Mouse (Mus musculus) subcutaneous adipose tissue, adult 2 months (tissue): ENCODE results near the gene Gm11562. TPM values are rescaled to one million over a fixed set of nuclear protein-coding genes. Genes with fewer than 3 reads are reported as not detected.

Experiments used
- polyA plus RNA-seq: library from polyadenylated mRNA; depleted of rRNA; stranded (reverse); fragments of >200 nt; gene quantifications from 2 replicates; pipeline ENCODE4 v1.2.3, GENCODE M21; 2012; ENCODE audit warnings: low replicate concordance; rRNA removed

Gm11562 gene
- polyA plus RNA-seq: not detected in 2 replicates

GRCm38 (mm10) chr11:99620335-99620734 is at the start of gene Gm11562:
Gene Gm11562, minus strand, starts transcription at chr11:99620435.

GRCm38 (mm10) chr11:99665860-99666259 is 45.6 kb upstream of the Gm11562 start, which contains the start of gene Krtap4-6:
Gene Krtap4-6, minus strand, starts transcription at chr11:99665960.

DNA sequence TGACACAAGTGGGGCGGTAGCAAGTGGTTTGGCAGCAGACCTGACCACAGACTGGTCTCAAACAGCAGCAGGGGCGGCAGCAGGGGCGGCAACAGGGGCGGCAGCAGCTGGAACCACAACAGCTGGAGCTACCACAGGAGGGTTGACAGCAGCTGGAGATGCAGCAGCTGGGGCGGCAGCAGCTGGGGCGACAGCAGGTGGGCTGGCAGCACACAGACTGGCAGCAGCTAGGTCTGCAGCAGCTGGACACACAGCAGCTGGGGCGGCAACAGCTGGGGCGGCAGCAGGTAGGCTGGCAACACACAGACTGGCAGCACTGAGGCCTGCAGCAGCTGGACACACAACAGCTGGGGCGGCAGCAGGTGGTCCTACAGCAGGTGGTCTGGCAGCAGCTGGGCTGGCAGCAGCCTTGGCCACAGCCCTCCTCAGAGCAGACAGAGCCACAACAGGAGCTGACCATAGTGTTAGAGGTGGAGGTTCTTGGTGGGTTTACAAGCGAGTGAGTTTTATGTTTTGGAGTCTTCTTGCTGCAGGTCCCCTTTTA is 38.3 kb upstream of the Gm11562 start, which contains the start of gene Gm11563:
TSS of gene Gm11563 (minus strand) at position 494 of the 544 bp plus-strand sequence.

DNA sequence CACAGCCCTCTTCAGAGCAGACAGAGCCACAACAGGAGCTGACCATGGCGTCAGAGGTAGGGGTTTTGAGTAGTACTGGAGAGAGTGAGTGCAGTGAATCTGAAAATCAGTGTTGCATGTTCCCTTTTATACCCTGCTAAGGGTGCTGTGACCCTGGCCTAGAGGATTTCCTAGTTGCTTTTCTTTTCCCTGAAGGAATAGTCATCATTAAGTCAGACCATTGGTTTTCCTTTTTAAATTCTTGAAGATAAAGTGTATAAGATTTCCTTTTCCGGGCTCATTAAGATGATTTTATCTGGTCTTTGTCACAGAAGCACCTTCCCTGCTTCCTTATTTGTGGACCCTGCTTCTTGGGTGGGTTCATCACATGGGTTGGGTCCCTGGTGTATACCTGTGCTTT is 29.9 kb upstream of the Gm11562 start, which contains the start of gene Gm11555:
TSS of gene Gm11555 (minus strand) at position 101 of the 400 bp plus-strand sequence.

DNA sequence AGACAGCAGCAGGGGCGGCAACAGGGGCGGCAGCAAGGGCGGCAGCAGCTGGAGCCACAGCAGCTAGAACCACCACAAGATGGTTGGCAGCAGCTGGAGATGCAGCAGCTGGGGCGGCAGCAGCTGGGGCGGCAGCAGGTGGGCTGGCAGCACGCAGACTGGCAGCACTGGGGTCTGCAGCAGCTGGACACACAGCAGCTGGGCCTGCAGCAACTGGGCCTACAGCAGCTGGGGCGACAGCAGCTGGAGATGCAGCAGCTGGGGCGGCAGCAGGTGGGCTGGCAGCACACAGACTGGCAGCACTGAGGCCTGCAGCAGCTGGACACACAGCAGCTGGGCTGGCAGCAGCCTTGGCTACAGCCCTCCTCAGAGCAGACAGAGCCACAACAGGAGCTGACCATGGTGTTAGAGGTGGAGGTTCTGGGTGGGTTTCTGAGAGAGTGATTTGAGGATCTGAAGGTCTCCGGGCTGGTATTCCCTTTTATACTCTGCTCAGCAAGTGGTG is 23.5 kb upstream of the Gm11562 start, which contains the start of gene Krtap4-7:
TSS of gene Krtap4-7 (minus strand) at position 455 of the 505 bp plus-strand sequence.

GRCm38 (mm10) chr11:99634653-99635134 is 14.5 kb upstream of the Gm11562 start, which contains the start of gene Krtap4-2:
Gene Krtap4-2, minus strand, starts transcription at chr11:99635084.

DNA sequence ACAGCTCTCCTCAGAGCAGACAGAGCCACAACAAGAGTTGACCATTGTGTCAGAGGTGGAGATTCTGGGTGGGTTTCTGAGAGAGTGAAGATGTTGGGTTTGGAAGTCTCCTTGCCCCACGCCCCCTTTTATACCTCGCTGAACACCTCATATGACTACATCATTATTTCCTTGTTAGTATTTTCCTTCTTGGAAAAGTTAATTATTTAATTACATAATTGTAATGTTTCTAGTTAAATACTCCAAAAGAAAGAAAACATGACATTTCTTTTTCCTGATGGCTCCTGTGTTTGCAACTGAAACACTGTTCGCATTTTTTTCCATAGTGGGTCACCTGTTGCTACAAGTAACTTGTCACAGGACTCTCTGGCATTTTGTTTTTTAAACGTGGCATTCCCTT is 7.9 kb upstream of the Gm11562 start, which contains the start of gene Krtap4-1:
TSS of gene Krtap4-1 (minus strand) at position 101 of the 400 bp plus-strand sequence.

DNA sequence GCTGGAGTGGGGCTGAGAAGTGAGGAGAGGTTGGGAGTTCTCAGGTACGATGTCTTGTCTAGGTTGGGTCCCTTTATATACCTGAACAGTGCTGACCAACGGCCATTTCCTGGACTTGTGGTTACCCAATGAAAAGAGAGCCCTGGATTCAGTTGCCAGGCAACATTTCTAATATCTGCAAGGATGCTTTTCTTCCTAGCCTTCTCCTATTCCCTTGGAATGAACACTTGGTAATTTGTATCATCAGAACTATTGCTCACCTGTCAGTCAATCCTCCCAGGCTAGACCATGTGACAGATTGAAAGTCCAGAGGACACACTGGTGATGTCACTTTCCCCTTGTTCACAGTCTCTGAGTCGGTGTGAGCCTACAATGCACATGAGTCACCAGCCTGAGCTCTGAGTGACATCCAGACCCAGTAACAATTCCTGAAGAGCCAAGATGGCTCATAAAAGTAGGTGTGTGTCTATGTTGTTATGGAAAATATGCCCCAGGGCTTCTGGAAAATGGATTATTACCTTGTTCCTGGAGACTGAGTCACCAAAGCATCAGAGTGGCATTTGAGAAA is 5.4 kb downstream of the Gm11562 start, which contains the start of gene Krtap2-4:
TSS of gene Krtap2-4 (minus strand) at position 51 of the 568 bp plus-strand sequence.

DNA sequence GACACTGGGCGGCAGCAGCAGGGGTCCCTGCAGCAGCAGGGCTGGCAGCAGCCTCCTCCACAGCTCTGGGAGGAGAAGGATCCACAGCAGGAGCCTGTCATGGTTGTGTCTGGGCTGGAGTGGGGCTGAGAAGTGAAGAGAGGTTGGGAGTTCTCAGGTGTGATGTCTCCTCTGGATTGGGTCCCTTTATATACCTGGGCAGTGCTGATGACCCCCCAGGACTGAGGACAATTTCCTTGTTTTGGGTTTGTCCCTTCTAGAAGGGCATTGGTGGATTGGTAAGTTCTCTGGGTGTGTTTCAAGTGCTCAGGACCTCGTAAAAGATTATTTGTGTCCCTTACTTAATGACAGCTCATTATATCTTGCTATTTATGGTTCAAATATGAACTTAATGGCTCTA is 10.1 kb downstream of the Gm11562 start, which contains the start of gene Gm11937:
TSS of gene Gm11937 (minus strand) at position 101 of the 400 bp plus-strand sequence.

DNA sequence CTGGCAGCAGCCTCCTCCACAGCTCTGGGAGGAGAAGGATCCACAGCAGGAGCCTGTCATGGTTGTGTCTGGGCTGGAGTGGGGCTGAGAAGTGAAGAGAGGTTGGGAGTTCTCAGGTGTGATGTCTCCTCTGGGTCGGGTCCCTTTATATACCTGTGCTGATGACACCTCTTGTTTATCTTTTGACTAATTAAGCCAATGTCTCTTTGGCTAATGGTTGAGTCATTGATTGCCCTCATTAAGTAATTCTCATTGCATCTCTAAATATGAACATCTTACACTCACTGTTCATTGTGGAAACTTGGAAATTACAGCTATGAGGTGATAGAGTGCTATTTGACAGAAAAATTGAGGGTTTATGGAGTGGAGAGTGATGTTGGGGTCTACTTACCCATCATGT is 17.0 kb downstream of the Gm11562 start, which contains the start of gene Gm11938:
TSS of gene Gm11938 (minus strand) at position 101 of the 400 bp plus-strand sequence.

GRCm38 (mm10) chr11:99597742-99598141 is 22.5 kb downstream of the Gm11562 start, which contains the start of gene Krtap9-3:
Gene Krtap9-3, minus strand, starts transcription at chr11:99598105.

DNA sequence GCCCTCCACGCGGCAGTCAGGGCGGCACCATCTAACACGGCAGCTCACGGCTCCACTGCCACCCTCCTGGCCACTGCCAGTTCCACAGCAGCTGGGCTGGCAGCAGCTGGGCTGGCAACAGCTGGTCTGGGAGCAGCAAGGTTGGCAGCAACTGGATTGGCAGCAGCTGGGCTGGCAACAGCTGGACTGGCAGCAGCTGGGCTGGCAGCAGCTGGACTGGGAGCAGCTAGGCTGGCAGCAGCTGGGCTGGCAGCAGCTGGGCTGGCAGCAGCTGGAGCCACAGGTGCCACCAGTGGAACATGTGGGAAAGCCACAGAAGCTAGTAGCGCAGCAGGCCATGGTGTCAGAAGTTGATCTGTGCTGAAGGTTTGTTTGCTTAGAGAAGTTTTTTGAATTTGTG is 29.3 kb downstream of the Gm11562 start, which contains the start of gene Krtap1-3:
TSS of gene Krtap1-3 (minus strand) at position 359 of the 400 bp plus-strand sequence.

DNA sequence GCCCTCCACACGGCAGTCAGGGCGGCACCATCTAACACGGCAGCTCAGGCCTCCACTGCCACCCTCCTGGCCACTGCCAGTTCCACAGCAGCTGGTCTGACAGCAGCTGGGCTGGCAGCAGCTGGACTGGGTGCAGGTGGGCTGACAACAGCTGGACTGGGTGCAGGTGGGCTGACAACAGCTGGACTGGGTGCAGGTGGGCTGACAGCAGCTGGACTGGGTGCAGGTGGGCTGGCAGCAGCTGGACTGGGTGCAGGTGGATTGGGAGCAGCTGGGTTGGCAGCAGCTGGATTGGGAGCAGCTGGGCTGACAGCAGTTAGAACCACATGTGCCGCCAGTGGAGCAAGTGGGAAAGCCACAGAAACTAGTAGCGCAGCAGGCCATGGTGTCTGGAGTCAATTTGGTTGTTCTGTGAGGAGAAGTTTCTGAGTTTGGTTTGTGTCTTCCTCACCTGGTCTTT is 37.0 kb downstream of the Gm11562 start, which contains the start of gene Krtap1-4:
TSS of gene Krtap1-4 (minus strand) at position 410 of the 460 bp plus-strand sequence.

GRCm38 (mm10) chr11:99580636-99581035 is 39.6 kb downstream of the Gm11562 start, which contains the start of gene Krtap1-5:
Gene Krtap1-5, minus strand, starts transcription at chr11:99581016.

Other genes with a start within 250 kb of the Gm11562 start
- gene Krt28, start 245.5 kb downstream of the Gm11562 start, polyA plus RNA-seq: 0.09 and 0.12 TPM in 2 replicates
- gene Krt10, start 231.1 kb downstream of the Gm11562 start, polyA plus RNA-seq: 0.95 and 1.5 TPM in 2 replicates
- gene Krt12, start 198.2 kb downstream of the Gm11562 start, polyA plus RNA-seq: 0.48 TPM in 1 of 2 replicates, not detected in the other
- 0.21 and 0.69 TPM in 2 replicates for gene Krt20, start 182.3 kb downstream of the Gm11562 start, polyA plus RNA-seq
- gene Krt23, start 127.3 kb downstream of the Gm11562 start, polyA plus RNA-seq: 7.2 TPM in 1 of 2 replicates, not detected in the other
- 0.33 TPM in 1 of 2 replicates, not detected in the other for gene Krt39, start 99.1 kb downstream of the Gm11562 start, polyA plus RNA-seq
- not detected in 2 replicates for gene Krt40, start 77.3 kb downstream of the Gm11562 start, polyA plus RNA-seq
- gene Krtap3-3, start 69.6 kb downstream of the Gm11562 start, polyA plus RNA-seq: not detected in 2 replicates
- not detected in 2 replicates for gene Krtap3-2, start 63.6 kb downstream of the Gm11562 start, polyA plus RNA-seq
- gene Gm11939, start 61.0 kb downstream of the Gm11562 start, polyA plus RNA-seq: not detected in 2 replicates
- not detected in 2 replicates for gene Krtap3-1, start 53.8 kb downstream of the Gm11562 start, polyA plus RNA-seq
- gene Krtap1-5, start 39.4 kb downstream of the Gm11562 start, polyA plus RNA-seq: not detected in 2 replicates
- not detected in 2 replicates for gene Krtap1-4, start 36.8 kb downstream of the Gm11562 start, polyA plus RNA-seq
- not detected in 2 replicates for gene Krtap1-3, start 29.1 kb downstream of the Gm11562 start, polyA plus RNA-seq
- not detected in 2 replicates for gene Krtap9-3, start 22.3 kb downstream of the Gm11562 start, polyA plus RNA-seq
- not detected in 2 replicates for gene Gm11938, start 17.1 kb downstream of the Gm11562 start, polyA plus RNA-seq
- not detected in 2 replicates for gene Gm11937, start 10.2 kb downstream of the Gm11562 start, polyA plus RNA-seq
- gene Krtap2-4, start 5.6 kb downstream of the Gm11562 start, polyA plus RNA-seq: not detected in 2 replicates
- gene Krtap4-1, start 7.8 kb upstream of the Gm11562 start, polyA plus RNA-seq: not detected in 2 replicates
- not detected in 2 replicates for gene Krtap4-2, start 14.6 kb upstream of the Gm11562 start, polyA plus RNA-seq
- gene Krtap4-7, start 23.7 kb upstream of the Gm11562 start, polyA plus RNA-seq: not detected in 2 replicates
- gene Gm11555, start 29.8 kb upstream of the Gm11562 start, polyA plus RNA-seq: not detected in 2 replicates
- not detected in 2 replicates for gene Gm11563, start 38.5 kb upstream of the Gm11562 start, polyA plus RNA-seq
- not detected in 2 replicates for gene Krtap4-6, start 45.5 kb upstream of the Gm11562 start, polyA plus RNA-seq
- gene Gm14190, start 70.3 kb upstream of the Gm11562 start, polyA plus RNA-seq: not detected in 2 replicates
- gene Gm14180, start 113.9 kb upstream of the Gm11562 start, polyA plus RNA-seq: not detected in 2 replicates
- gene Gm11595, start 152.5 kb upstream of the Gm11562 start, polyA plus RNA-seq: not detected in 2 replicates
- not detected in 2 replicates for gene Krtap4-8, start 160.3 kb upstream of the Gm11562 start, polyA plus RNA-seq
- not detected in 2 replicates for gene Krtap4-9, start 164.8 kb upstream of the Gm11562 start, polyA plus RNA-seq
- not detected in 2 replicates for gene Gm11596, start 173.0 kb upstream of the Gm11562 start, polyA plus RNA-seq
- not detected in 2 replicates for gene Gm11569, start 178.5 kb upstream of the Gm11562 start, polyA plus RNA-seq
- not detected in 2 replicates for gene Gm11554, start 184.0 kb upstream of the Gm11562 start, polyA plus RNA-seq
- not detected in 2 replicates for gene Krtap4-13, start 189.5 kb upstream of the Gm11562 start, polyA plus RNA-seq
- not detected in 2 replicates for gene Gm11564, start 195.2 kb upstream of the Gm11562 start, polyA plus RNA-seq
- not detected in 2 replicates for gene 2300003K06Rik, start 217.6 kb upstream of the Gm11562 start, polyA plus RNA-seq
- gene Krtap4-16, start 231.2 kb upstream of the Gm11562 start, polyA plus RNA-seq: not detected in 2 replicates
- gene Gm11568, start 237.5 kb upstream of the Gm11562 start, polyA plus RNA-seq: not detected in 2 replicates
- not detected in 2 replicates for gene Gm11559, start 244.0 kb upstream of the Gm11562 start, polyA plus RNA-seq